Mouse (Mus musculus) c-Kit-positive CD71-positive TER-119-positive erythroid progenitor cells, embryonic 14.5 days (primary cell): ENCODE results near the gene Umodl1.

ENCODE experiments used
- DNase-seq: peaks from one replicate; pipeline ENCODE4 v3.0.0-alpha.2; 2013; ENCODE audit warnings: low spot score

Umodl1 gene

DNA sequence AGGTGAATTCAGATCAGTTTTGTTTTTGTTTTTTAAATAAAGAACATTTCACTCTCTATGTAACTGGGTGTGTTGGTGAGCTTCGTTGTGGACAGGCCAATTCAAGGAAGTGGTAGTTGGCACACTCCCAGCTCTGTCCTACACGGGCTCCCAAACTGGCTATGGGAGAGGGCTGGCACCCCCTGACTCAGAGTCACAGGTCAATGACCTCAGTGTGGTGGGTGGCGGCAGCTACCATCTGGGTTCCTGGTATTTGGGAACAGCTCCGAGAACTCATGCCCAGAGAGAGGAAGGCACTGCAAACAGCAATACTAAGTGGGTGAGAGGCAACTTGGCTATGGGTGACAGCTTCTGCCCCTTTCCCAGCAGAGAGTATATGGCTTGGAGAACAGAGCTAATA, 83.9 kb downstream of the Umodl1 start:
- DNase-seq: no peak

DNA sequence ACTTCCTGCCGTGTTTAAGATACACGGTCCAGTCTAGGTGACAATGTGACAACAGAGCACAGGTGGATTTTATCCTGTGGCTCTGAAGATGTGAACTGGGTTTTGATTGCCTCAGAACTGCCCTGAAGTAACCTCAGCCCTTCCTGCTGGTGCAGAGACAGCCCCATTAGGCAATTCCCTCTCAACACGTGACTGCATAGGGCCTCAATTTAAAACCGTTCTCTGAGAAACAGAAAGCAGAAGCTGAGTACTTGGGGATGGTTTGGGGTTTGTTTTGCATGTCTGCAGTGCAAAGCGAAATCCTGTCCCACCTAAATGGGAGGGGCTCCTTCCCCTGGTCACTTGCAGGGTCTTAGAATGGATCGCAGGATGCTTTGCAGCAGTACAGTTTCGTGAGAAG, 85.2 kb downstream of the Umodl1 start:
- DNase-seq: no peak

DNA sequence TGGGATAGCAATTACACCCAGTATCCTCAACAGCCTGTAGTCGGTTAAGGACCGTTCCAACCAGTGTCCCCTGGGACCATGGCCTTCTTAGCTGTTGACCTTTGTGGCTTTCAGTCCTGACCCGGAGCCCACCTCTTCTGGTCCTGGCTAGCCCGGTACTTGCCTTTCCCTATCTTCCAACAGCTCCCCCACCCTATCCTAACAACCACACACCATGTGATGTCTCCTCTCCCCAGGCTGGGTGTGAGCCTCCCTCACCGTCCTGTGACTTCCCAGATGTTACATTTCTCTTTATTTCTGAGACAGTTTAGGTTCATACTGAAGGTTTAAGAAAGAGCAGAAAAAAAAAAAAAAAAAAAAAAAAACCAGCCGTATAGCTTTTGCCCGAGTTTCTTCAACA, 86.0 kb downstream of the Umodl1 start:
- no peak for DNase-seq

DNA sequence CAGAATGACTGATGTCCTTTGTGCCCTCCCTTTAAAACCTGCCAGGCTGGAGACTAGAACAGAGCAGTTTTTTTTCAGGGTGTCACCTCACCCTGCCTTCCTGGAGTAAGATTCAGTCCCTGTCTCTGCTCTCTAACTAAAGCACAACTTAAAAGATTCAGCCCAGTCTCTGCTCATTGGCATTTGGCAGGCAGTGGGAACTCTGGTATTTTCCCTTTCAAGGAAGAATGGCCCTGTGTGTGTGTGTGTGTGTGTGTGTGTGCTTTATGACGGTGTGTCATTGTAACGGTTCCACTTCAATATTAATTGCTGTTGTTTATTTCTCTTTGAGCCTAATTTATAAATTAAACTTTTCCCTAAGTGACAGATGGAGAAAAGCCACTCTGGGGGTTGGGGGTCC, 88.3 kb downstream of the Umodl1 start:
- DNase-seq: no peak

DNA sequence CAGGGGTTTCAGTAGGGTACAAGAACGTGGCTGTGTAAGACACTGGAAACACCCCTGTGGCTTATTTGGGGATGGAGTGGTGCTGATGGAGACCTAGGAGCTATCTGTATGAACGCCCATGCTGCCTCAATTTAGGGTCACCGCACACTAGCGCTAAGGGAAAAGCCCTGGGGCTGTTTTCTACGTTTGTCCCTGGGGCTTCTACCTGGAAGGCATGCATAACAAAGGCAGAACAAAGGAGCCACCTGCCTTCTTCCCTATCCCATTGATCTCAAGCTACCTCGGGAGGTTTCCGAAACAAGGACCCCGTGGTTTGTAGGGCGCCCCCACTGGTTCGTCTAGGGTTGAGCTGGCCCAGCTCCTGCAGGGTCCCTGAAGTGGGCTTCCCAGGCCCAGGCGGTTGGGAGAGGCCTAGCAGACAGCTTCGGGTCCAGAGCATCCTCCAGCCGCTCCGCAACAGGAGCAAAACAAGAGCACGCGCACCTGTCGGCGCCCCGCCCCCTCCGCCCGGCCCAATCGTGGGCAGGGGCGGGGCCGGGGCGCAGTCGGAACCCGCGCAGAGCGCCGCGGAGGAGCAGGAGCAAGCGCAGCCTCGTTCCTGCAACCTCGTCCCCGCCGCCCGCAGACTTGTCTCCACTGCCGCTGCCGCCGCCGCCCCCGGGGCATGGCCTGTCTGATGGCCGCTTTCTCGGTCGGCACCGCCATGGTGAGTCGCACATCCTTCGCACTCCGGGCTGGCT, 102.9 kb downstream of the Umodl1 start, which contains the start of gene Abcg1:
TSS of gene Abcg1 (plus strand) at position 525 of the 740 bp plus-strand sequence.
- DNase-seq: peak; percentile 29

DNA sequence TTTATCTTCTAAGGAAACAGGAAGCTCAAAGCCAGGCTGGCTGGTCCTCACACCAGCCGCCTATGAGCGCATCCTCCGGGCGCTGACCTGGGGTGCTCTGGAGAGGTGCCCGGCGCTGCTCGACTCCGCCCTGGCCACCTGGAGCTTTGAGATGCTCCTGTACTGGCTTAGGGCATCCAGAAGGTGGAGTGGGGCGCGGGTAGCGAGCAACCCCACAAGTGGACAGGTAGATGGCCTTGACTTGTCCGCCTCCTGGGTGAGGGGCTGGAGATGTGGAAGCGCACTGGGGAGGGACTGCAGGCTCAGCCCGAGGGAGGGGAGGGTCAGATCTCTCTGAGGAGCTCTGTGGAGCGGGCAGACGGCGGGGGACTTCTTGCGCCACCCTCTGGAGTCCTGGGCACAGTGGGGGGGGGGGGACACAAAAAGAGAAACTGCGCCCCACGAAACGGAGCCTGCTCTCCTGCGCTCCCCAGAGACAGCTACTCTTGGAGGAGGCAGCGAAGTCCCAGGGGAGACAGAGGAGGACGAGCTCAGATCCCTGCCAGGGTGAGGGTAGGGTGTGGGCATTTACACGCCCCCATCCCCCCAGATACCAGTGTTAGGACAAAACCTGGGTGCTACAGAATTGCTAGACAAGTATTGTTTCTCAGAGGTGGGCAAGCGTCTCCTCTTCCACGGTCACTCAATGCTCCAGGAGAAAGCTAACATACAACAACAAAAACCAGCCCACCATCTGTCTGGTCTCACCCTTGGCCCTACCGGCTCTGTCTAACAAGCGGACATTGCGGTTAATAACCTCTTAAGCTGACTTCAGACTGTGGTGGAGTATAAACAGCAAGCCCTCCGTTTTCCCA, 103.7 kb downstream of the Umodl1 start:
- DNase-seq: no peak

DNA sequence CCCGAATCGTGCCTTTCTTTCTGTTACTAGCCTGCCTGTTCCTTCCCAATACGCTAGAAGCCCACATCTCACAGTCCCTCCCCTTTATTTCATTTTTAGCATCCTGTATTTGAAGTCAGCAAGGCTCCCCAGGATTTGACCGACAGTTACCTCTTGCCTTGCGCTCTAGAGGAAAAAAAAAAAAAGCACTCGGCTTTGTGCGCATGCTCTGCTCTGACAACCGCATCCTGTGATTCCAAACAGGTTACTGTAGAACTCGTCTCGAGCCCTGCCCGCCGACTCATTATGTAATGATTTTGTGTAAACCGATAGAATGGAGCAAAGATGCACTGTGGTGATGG, 104.3 kb downstream of the Umodl1 start:
- DNase-seq: peak; percentile 38

DNA sequence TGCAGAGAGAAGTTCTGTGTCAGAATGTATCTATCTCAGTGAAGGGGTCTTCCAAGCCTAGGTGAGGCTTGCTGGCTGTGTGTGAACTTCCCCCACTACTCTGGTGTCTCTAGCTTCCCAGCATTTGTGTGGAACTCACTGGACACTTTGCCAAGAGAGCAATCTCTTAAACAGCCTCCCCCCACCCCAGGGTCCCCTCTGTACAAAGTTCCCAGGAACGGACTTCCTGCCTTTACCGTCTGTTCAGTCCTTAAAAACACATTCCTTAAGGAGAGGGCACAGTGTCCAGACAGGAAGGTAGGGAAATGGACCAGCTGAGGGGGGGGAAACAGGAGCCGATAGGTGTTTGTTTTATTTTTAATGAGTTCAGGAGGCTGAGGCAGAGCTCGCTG, 105.8 kb downstream of the Umodl1 start:
- no peak for DNase-seq
